Mouse (Mus musculus) stomach, postnatal 0 days (tissue): ENCODE results near the gene Sgta. TPM values are rescaled to one million over a fixed set of nuclear protein-coding genes. Genes with fewer than 3 reads are reported as not detected.

Experiments used
- ATAC-seq: fragments of 200-750 bp; cut with Nextera tagmentation; 2 replicates; pipeline ENCODE4 v1.8.0; 2017; ENCODE audit not compliant: low FRiP score, low TSS enrichment
- DNase-seq: peaks from one replicate; pipeline ENCODE4 v3.0.0-alpha.2; 2016; ENCODE audit warnings: low spot score
- H3K27ac ChIP-seq: fragments of 300-500 bp; sonication (generic); replicated peaks from 2 replicates; pipeline ENCODE4 v1.5.1; 2014; ENCODE audit warnings: mild to moderate bottlenecking, control low read depth
- H3K27me3 ChIP-seq: fragments of 300-500 bp; sonication (generic); 2 replicates; pipeline ENCODE4 v1.6.1; 2014; ENCODE audit warnings: low read length; ENCODE audit not compliant: control insufficient read depth, insufficient read depth
- H3K36me3 ChIP-seq: fragments of 300-500 bp; sonication (generic); 2 replicates; pipeline ENCODE4 v1.6.1; 2014; ENCODE audit warnings: low read length, mixed read lengths; ENCODE audit not compliant: control insufficient read depth, insufficient read depth
- H3K4me1 ChIP-seq: fragments of 300-500 bp; sonication (generic); replicated peaks from 2 replicates; pipeline ENCODE4 v1.6.1; 2014; ENCODE audit warnings: antibody characterized with exemption; ENCODE audit not compliant: control insufficient read depth, insufficient read depth
- H3K4me2 ChIP-seq: fragments of 300-500 bp; sonication (generic); replicated peaks from 2 replicates; pipeline ENCODE4 v1.6.1; 2014; ENCODE audit warnings: low read depth, mild to moderate bottlenecking, control low read depth, moderate library complexity
- H3K4me3 ChIP-seq: fragments of 300-500 bp; sonication (generic); 2 replicates; pipeline ENCODE4 v1.5.1; 2014; ENCODE audit warnings: low read depth, low read length, control low read depth
- H3K9ac ChIP-seq: fragments of 300-500 bp; sonication (generic); 2 replicates; pipeline ENCODE4 v1.6.1; 2014; ENCODE audit warnings: mild to moderate bottlenecking, low read length, control low read depth, mixed read lengths
- H3K9me3 ChIP-seq: fragments of 300-500 bp; sonication (generic); 2 replicates; pipeline ENCODE4 v1.6.1; 2016; ENCODE audit warnings: low read length; ENCODE audit not compliant: control insufficient read depth
- CTCF ChIP-seq: IDR thresholded peaks from 2 replicates; pipeline ENCODE4 v1.5.1; 2016; ENCODE audit warnings: antibody characterized with exemption, low read depth, mild to moderate bottlenecking, moderate library complexity
- EP300 ChIP-seq: optimal IDR thresholded peaks from 2 replicates; pipeline ENCODE3; 2016; ENCODE audit warnings: antibody characterized with exemption
- WGBS: fragments of 180-500 bp; shearing (Covaris S2); extraction: QIAGEN DNeasy Blood & Tissue Kit; methylation state at CpG from one replicate; pipeline ENCODE4 v1.1.7; 2014; 5-methylcytosine and 5-hydroxymethylcytosine counted together
- polyA plus RNA-seq: library from polyadenylated mRNA; unstranded; fragments of >200 nt; fragmentation: Nextera tagmentation; extraction: Ambion mirVana; gene quantifications from 2 replicates; pipeline ENCODE4 v1.2.1, GENCODE M21; 2015

The Sgta gene
- polyA plus RNA-seq, 1 experiment from 2014 or later: 93.7 TPM

GRCm38 (mm10) chr10:81021547-81022110 lies 38.4 kb downstream of the Sgta start:
- H3K36me3 ChIP-seq: no peaks in the 10 kb centered on the region
- TF ChIP-seq CTCF: no peak
- H3K27ac ChIP-seq: no peak overlapping the region
- H3K9ac ChIP-seq: no peak overlapping the region
- 0 out of 2 replicates have a peak, but pooled peaks cover 3% of the 10 kb centered on the region for H3K27me3 ChIP-seq
- WGBS: 13% methylated on average over 26 of the region's 26 CpGs
- H3K9me3 ChIP-seq: no peaks in the 10 kb centered on the region
- H3K4me2 ChIP-seq: no peak overlapping the region
- DNase-seq (no peak), ATAC-seq (no peak)
- H3K4me1 ChIP-seq: no peaks in the 10 kb centered on the region
- H3K4me3 ChIP-seq: no peak overlapping the region

GRCm38 (mm10) chr10:81020207-81020606 lies 39.8 kb downstream of the Sgta start:
- H3K4me3 ChIP-seq: no peak overlapping the region
- H3K4me2 ChIP-seq: no peak overlapping the region
- TF ChIP-seq EP300: no peak
- no peak for TF ChIP-seq CTCF
- 73% methylated on average over 2 of the region's 2 CpGs for whole genome bisulfite sequencing
- H3K9me3 ChIP-seq: no peaks in the 10 kb centered on the region
- 0 out of 2 replicates have a peak, but pooled peaks cover 3% of the 10 kb centered on the region for H3K27me3 ChIP-seq
- H3K4me1 ChIP-seq: no peaks in the 10 kb centered on the region
- H3K27ac ChIP-seq: no peak overlapping the region
- no peak overlapping the region for H3K9ac ChIP-seq
- H3K36me3 ChIP-seq: no peaks in the 10 kb centered on the region
- DNase-seq (no peak), ATAC-seq (no peak)

- H3K4me1 ChIP-seq: no peaks in the 10 kb centered on the region
- no peak for ATAC-seq
- WGBS: 70% methylated on average over 6 of the region's 6 CpGs
Observed at GRCm38 (mm10) chr10:81019687-81020086, 40.3 kb downstream of the Sgta start.

GRCm38 (mm10) chr10:81018326-81018725 lies 41.7 kb downstream of the Sgta start:
- Histone ChIP-seq H3K4me3 (no peak overlapping the region), H3K27me3 (no peaks in the 10 kb centered on the region), H3K4me2 (no peak overlapping the region), H3K27ac (no peak overlapping the region), H3K4me1 (no peaks in the 10 kb centered on the region), H3K9me3 (no peaks in the 10 kb centered on the region), H3K9ac (no peak overlapping the region), H3K36me3 (no peaks in the 10 kb centered on the region)
- DNase-seq (peak; percentile 50), ATAC-seq (no peak)
- TF ChIP-seq CTCF: no peak
- no peak for TF ChIP-seq EP300
- 31% methylated on average over 10 of the region's 10 CpGs for WGBS

More at GRCm38 (mm10) chr10:81019687-81020086, 40.3 kb downstream of the Sgta start:
- 0 out of 2 replicates have a peak, but pooled peaks cover 3% of the 10 kb centered on the region for H3K27me3 ChIP-seq
- H3K36me3 ChIP-seq: no peaks in the 10 kb centered on the region
- no peak overlapping the region for H3K4me3 ChIP-seq
- no peaks in the 10 kb centered on the region for H3K9me3 ChIP-seq
- no peak overlapping the region for H3K27ac ChIP-seq
- no peak overlapping the region for H3K9ac ChIP-seq
- no peak for TF ChIP-seq EP300
- TF ChIP-seq CTCF: no peak
- DNase-seq: no peak
- H3K4me2 ChIP-seq: no peak overlapping the region

GRCm38 (mm10) chr10:81016645-81017044 lies 43.3 kb downstream of the Sgta start:
- H3K27ac ChIP-seq: no peak overlapping the region
- 7% methylated on average over 7 of the region's 7 CpGs for WGBS
- DNase-seq (peak; percentile 73), ATAC-seq (no peak)
- no peak overlapping the region for H3K4me2 ChIP-seq
- H3K9me3 ChIP-seq: no peaks in the 10 kb centered on the region
- TF ChIP-seq CTCF (peak; percentile 85), EP300 (no peak)
- no peaks in the 10 kb centered on the region for H3K4me1 ChIP-seq
- H3K36me3 ChIP-seq: no peaks in the 10 kb centered on the region
- H3K27me3 ChIP-seq: no peaks in the 10 kb centered on the region
- H3K9ac ChIP-seq: no peak overlapping the region
- H3K4me3 ChIP-seq: no peak overlapping the region

- H3K9ac ChIP-seq: no peak overlapping the region
- H3K4me1 ChIP-seq: no peaks in the 10 kb centered on the region
- H3K4me3 ChIP-seq: no peak overlapping the region
- TF ChIP-seq EP300 (no peak), CTCF (no peak)
- ATAC-seq (no peak), DNase-seq (no peak)
- no peaks in the 10 kb centered on the region for H3K9me3 ChIP-seq
- H3K36me3 ChIP-seq: no peaks in the 10 kb centered on the region
- no peak overlapping the region for H3K4me2 ChIP-seq
- no peaks in the 10 kb centered on the region for H3K27me3 ChIP-seq
- WGBS: 84% methylated on average over 2 of the region's 2 CpGs
- H3K27ac ChIP-seq: no peak overlapping the region
Observed at GRCm38 (mm10) chr10:81015666-81016065, 44.3 kb downstream of the Sgta start.
